Mouse (Mus musculus): ENCODE data around the gene Emcn. TPM values are rescaled to one million over a fixed set of nuclear protein-coding genes. Genes with fewer than 3 reads are reported as not detected.

Emcn gene
- polyA plus RNA-seq, 1 experiment from 2014 or later, result 20.7 TPM

DNA sequence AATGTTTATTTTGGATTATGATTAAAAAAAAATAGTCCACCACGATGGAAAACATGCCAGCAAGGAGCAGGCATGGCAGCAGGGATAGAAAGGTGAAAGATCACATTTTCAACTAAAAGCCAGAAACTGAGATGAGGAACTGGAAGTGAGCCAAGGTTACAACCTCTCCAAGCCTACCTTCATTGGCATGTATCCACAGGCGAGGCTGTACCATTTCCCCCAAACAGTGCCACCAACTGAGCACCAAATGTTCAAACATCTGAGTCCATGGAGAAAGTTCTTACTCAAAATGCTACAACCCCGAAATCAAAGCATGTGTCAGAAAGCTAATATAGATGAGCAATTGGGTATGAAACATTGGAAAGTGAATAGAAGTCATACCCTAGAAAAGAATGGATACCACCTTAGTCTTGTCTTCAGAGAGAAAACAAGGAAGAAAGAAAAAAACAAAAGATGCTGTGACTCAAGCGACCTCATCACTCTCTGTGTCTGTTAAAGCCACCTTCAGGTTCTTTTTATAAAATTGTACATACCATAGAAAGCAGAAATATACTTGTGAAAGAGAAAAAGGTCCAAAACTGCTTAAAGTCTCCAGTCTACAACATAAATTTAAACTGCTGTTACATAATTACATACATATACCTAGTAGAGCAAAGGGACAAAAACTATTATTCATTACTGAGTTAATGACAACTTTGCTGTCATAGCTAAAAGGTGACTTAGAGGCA, 124.2 kb downstream of the Emcn start:
- 71% methylated on average over 4 of the region's 4 CpGs for WGBS
- Histone ChIP-seq H3K27ac (no peak overlapping the region), H3K27me3 (ENCODE audit: insufficient read depth, poor library complexity, severe bottlenecking) (no peaks in the 10 kb centered on the region)

DNA sequence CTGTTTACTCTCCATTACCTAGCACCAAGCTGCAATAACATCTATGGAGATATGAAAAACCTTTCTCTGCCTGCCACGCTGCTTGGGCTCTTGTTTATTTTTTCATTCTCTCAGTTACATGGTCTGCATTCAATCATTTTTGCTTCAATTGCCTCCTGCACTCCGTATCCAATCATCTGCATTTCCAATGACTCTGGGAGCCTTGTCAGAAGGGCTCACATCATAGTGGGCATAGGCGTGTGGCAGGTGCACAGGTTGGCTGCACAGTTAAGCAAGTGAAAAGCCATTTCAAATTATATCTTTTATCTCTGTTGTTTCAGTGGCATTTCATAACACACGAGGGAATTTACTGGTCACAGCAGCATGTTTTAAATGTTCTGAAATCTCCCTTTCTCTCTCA, 125.1 kb downstream of the Emcn start:
- Histone ChIP-seq H3K4me3 (no peak overlapping the region), H3K9me3 (no peaks in the 10 kb centered on the region), H3K27ac (no peak overlapping the region), H3K27me3 (ENCODE audit: insufficient read depth, poor library complexity, severe bottlenecking) (no peaks in the 10 kb centered on the region), H3K36me3 (no peaks in the 10 kb centered on the region), H3K4me1 (replicated peaks) (no peaks in the 10 kb centered on the region)
- DNase-seq (ENCODE audit: low spot score), result no peak
- WGBS, result 69% methylated on average over 4 of the region's 4 CpGs

More for the DNA sequence above, 124.2 kb downstream of the Emcn start:
- Histone ChIP-seq H3K4me1 (replicated peaks) (no peaks in the 10 kb centered on the region), H3K9me3 (no peaks in the 10 kb centered on the region), H3K4me3 (no peak overlapping the region), H3K36me3 (no peaks in the 10 kb centered on the region)
- no peak for DNase-seq (ENCODE audit: low spot score)

- Histone ChIP-seq H3K27ac (no peak overlapping the region), H3K36me3 (no peaks in the 10 kb centered on the region), H3K27me3 (ENCODE audit: insufficient read depth, poor library complexity, severe bottlenecking) (no peaks in the 10 kb centered on the region), H3K4me3 (no peak overlapping the region), H3K4me1 (replicated peaks) (no peaks in the 10 kb centered on the region), H3K9me3 (no peaks in the 10 kb centered on the region)
- 94% methylated on average over 4 of the region's 4 CpGs for WGBS
- no peak for DNase-seq (ENCODE audit: low spot score)
These were observed 125.9 kb downstream of the Emcn start for GRCm38 (mm10) chr3:137466766-137467165.

DNA sequence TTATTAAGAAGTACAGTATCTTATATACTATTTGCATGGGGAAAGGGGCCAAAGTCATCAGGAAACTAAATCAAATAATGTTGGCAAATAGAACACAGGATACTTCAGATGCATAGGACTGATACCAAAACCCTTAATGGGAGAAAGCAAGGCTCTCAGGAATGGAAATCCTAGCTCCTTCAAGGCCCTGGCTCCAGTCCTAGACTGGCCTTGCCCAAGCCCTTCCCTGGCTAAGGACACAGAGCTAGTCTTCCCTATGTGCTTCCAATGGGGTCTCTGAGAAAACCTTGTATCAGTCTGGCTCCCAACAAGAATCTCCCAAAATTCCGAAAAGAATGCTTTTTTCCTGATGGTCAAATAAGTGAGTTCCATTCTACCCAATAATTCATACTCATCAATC, 126.5 kb downstream of the Emcn start:
- Histone ChIP-seq H3K27ac (no peak overlapping the region), H3K4me3 (no peak overlapping the region), H3K9me3 (no peaks in the 10 kb centered on the region), H3K4me1 (replicated peaks) (no peaks in the 10 kb centered on the region), H3K36me3 (no peaks in the 10 kb centered on the region), H3K27me3 (ENCODE audit: insufficient read depth, poor library complexity, severe bottlenecking) (no peaks in the 10 kb centered on the region)
- 90% methylated on average over 1 of the region's 1 CpGs for WGBS
- DNase-seq (ENCODE audit: low spot score), result no peak

- Histone ChIP-seq H3K36me3 (no peaks in the 10 kb centered on the region), H3K4me1 (replicated peaks) (no peaks in the 10 kb centered on the region), H3K27ac (no peak overlapping the region), H3K9me3 (no peaks in the 10 kb centered on the region), H3K27me3 (ENCODE audit: insufficient read depth, poor library complexity, severe bottlenecking) (no peaks in the 10 kb centered on the region), H3K4me3 (no peak overlapping the region)
- DNase-seq (ENCODE audit: low spot score), result no peak
- 88% methylated on average over 1 of the region's 1 CpGs for WGBS
These were observed 131.3 kb downstream of the Emcn start for GRCm38 (mm10) chr3:137472145-137472544.

- Histone ChIP-seq H3K27me3 (ENCODE audit: insufficient read depth, poor library complexity, severe bottlenecking) (no peaks in the 10 kb centered on the region), H3K4me3 (no peak overlapping the region), H3K9me3 (no peaks in the 10 kb centered on the region), H3K27ac (no peak overlapping the region), H3K4me1 (replicated peaks) (no peaks in the 10 kb centered on the region), H3K36me3 (no peaks in the 10 kb centered on the region)
- DNase-seq (ENCODE audit: low spot score), result no peak
- WGBS, result 59% methylated on average over 7 of the region's 7 CpGs
These were observed 139.0 kb downstream of the Emcn start for GRCm38 (mm10) chr3:137479761-137480339.

DNA sequence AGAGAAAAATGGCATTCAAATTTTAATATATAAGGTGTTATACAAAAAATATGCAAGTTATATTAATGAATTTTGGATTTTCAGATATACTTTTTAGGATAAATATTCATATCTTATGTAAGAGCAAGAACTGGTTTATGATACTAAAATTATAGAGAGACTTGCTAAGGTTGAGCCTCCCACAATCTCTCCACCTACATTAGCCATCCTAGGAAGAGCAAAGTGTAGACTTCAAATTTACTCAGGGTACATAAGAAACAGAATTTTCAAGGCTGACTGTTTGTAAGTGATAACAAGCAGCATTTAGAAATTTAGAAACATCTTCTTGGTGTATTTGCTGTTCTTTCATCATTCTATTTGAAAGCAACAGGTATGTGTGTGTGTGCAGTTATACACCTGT, 140.3 kb downstream of the Emcn start:
- Histone ChIP-seq H3K36me3 (no peaks in the 10 kb centered on the region), H3K4me3 (no peak overlapping the region), H3K27me3 (ENCODE audit: insufficient read depth, poor library complexity, severe bottlenecking) (no peaks in the 10 kb centered on the region), H3K27ac (no peak overlapping the region), H3K4me1 (replicated peaks) (no peaks in the 10 kb centered on the region), H3K9me3 (no peaks in the 10 kb centered on the region)
- DNase-seq (ENCODE audit: low spot score), result no peak
